Mouse (Mus musculus): ENCODE results near the gene Cela1. TPM values are rescaled to one million over a fixed set of nuclear protein-coding genes. Genes with fewer than 3 reads are reported as not detected.

Cela1 gene
- polyA plus RNA-seq, 1 experiment from 2014 or later, result 1.2 TPM

DNA sequence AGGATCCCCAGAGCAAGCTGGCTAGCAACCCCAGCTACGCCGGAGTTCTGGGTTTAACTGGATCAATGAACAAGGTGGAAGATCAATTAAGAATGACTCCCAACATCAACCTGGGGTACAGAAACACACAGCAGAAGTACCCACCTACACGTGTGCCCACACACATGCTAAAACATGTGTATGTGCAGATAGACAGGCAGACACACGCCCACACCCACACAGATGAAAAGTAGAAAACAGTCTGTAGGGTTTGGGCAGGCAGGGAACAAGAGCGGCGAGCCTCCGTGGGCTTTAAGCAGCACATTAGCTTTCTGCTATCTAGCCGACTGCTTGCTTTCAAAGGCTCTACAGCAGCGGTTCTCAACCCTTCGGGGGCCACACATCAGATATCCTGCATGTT is 13.4 kb upstream of the Cela1 start:
- Histone ChIP-seq H3K9me3 (no peaks in the 10 kb centered on the region), H3K4me1 (peaks cover 8% of the 10 kb centered on the region), H3K27ac (no peak overlapping the region), H3K36me3 (replicated peaks) (no peaks in the 10 kb centered on the region), H3K9ac (no peak overlapping the region), H3K4me3 (no peak overlapping the region), H3K4me2 (no peak overlapping the region), H3K27me3 (replicated peaks) (peaks cover 6% of the 10 kb centered on the region; the same call in 1 of the 2 replicates)
- 64% methylated on average over 10 of the region's 10 CpGs for WGBS
- no peak for ATAC-seq (replicated peaks)

DNA sequence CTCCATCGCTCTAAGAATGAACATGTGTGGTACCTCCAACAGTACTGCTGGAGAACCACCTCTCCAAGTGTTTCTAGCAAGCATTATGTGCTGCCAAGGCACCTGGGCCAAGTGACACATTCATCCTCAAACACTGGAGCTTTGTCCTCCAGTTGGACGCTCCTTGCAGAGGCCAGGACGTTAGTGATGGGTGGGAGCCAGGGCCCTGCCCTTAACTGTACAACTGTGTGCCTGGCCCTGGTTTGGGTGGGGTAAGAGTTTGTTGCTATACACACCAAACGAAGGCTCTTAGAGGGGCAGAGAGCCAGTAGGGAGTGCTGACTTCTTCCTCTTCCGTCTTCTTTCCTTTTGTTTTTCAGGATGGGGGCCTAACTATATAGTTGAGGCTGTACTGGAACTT is 12.7 kb upstream of the Cela1 start:
- no peaks in the 10 kb centered on the region for H3K9me3 ChIP-seq
- H3K4me1 ChIP-seq, result peaks cover 8% of the 10 kb centered on the region
- no peak overlapping the region for H3K4me2 ChIP-seq
- H3K27me3 ChIP-seq (replicated peaks), result peaks cover 6% of the 10 kb centered on the region; the same call in 1 of the 2 replicates
- 84% methylated on average over 5 of the region's 5 CpGs for WGBS
- no peak overlapping the region for H3K27ac ChIP-seq
- no peak for ATAC-seq (replicated peaks)
- H3K4me3 ChIP-seq, result no peak overlapping the region
- H3K9ac ChIP-seq, result no peak overlapping the region
- no peaks in the 10 kb centered on the region for H3K36me3 ChIP-seq (replicated peaks)

DNA sequence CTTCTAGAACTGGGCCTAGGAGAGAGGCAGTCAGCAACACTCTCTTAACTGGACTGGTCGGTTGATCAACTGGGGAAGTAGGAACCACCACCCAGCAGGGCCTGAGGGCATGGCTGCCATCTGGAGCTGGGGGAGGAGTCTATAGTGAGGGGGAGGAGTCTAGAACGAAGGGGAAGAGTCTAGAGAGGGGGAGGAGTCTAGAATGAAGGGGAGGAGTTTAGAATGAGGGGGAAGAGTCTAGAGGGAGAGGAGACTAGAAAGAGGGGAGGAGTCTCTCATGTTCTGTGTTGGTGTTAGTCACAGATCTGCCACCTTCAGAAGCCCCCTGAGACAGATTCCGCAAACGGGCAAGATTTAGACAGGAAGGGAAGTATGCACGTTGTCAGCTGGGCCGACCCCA is 11.7 kb upstream of the Cela1 start:
- peaks cover 8% of the 10 kb centered on the region for H3K4me1 ChIP-seq
- H3K9ac ChIP-seq, result no peak overlapping the region
- ATAC-seq (replicated peaks), result no peak
- H3K27me3 ChIP-seq (replicated peaks), result peaks cover 5% of the 10 kb centered on the region; the same call in 1 of the 2 replicates
- H3K36me3 ChIP-seq (replicated peaks), result no peaks in the 10 kb centered on the region
- WGBS, result 76% methylated on average over 6 of the region's 6 CpGs
- no peak overlapping the region for H3K27ac ChIP-seq
- no peak overlapping the region for H3K4me2 ChIP-seq
- H3K4me3 ChIP-seq, result no peak overlapping the region
- no peaks in the 10 kb centered on the region for H3K9me3 ChIP-seq

DNA sequence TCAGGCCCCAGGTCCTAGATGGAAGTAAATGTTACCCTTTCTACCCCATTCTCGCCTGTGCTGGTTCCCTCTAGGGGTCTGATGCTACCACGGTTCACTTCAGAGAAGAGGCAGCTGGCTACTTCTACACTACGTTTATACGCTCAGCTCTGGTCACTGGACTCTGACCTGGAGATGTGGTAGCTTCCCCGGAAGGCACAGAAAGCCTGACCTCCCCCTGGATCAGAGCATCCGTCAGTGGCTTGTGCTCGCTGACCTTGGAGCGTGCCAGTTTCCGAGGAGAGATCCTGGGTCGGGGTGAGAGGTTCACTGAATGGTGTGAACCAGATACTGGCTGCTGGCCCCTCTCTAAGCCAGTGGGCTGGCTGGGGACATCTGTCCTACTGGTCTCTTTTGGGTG is 10.4 kb upstream of the Cela1 start:
- no peak overlapping the region for H3K27ac ChIP-seq
- H3K4me2 ChIP-seq, result no peak overlapping the region
- no peaks in the 10 kb centered on the region for H3K9me3 ChIP-seq
- WGBS, result 85% methylated on average over 10 of the region's 10 CpGs
- no peak for ATAC-seq (replicated peaks)
- H3K36me3 ChIP-seq (replicated peaks), result no peaks in the 10 kb centered on the region
- no peaks in the 10 kb centered on the region for H3K27me3 ChIP-seq (replicated peaks)
- no peak overlapping the region for H3K4me3 ChIP-seq
- H3K4me1 ChIP-seq, result no peaks in the 10 kb centered on the region
- H3K9ac ChIP-seq, result no peak overlapping the region

DNA sequence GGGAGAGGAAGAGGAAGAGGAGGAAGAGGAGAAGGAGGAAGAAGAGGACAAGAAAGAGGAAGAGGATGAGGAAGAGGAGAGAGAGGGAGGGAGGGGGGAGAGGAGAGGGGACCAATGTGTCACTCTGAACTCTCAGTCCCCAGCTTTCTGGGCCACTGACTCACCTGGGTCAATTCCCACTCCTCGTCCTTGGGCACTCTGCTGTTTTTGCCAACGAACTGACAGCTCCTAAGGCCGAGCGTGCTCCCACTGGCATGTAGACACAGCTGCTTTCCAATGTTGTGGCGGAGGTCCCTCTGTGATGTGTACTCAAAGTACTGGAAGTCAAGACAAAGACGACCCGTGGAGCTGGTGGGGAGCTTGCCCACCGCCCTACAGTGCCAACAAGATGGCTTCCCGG is 6.7 kb upstream of the Cela1 start:
- Histone ChIP-seq H3K9ac (no peak overlapping the region), H3K9me3 (no peaks in the 10 kb centered on the region), H3K36me3 (replicated peaks) (no peaks in the 10 kb centered on the region), H3K27me3 (replicated peaks) (no peaks in the 10 kb centered on the region), H3K4me3 (no peak overlapping the region), H3K27ac (no peak overlapping the region), H3K4me2 (no peak overlapping the region), H3K4me1 (no peaks in the 10 kb centered on the region)
- 88% methylated on average over 9 of the region's 9 CpGs for WGBS
- ATAC-seq (replicated peaks), result no peak

DNA sequence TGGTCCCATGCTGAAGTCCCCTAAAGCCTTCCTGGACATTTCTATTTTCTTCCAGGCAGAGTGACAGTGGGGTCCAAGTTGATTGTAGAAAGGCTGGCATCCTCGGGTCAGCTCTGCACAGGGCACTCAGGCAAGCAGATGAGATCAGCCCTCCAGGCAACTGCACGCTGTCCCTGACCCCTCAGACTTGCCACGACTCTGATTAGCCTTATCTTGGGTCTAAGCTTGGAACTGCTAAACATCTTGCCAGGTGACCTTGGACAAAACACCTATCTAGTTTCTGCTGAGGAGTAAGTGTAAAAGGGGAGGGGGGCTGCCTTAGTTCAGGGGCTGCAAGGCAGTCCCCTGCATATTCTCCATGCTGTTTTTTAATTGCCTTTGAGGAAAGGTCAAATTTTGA is 4.3 kb upstream of the Cela1 start:
- 83% methylated on average over 3 of the region's 3 CpGs for WGBS
- Histone ChIP-seq H3K36me3 (replicated peaks) (no peaks in the 10 kb centered on the region), H3K4me2 (no peak overlapping the region), H3K27ac (no peak overlapping the region), H3K9me3 (no peaks in the 10 kb centered on the region), H3K4me3 (no peak overlapping the region), H3K27me3 (replicated peaks) (no peaks in the 10 kb centered on the region), H3K4me1 (no peaks in the 10 kb centered on the region), H3K9ac (no peak overlapping the region)
- no peak for ATAC-seq (replicated peaks)

DNA sequence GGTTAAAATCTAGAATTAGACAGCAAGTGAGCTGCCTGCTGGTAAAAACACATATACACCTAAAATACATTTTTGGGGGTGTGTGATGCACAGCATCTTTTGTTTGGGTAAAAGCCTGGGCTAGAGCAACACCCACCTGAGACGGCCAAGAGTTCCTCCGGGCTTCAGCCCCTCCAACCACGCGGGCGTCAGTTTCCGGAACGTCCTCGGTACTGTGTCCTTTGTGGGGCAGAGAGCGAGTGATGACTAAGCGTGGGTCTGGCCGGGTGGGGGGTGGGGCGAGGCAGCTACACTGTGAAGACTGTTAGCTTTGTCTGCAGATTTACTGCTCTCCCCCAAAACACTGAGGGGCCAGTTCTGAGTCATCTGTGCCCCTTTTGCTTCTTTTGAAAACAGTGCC is 732 bp downstream of the Cela1 start:
- Histone ChIP-seq H3K4me3 (no peak overlapping the region), H3K9ac (no peak overlapping the region), H3K36me3 (replicated peaks) (no peaks in the 10 kb centered on the region), H3K27ac (no peak overlapping the region), H3K4me1 (no peaks in the 10 kb centered on the region), H3K27me3 (replicated peaks) (0 out of 2 replicates have a peak, but pooled peaks cover 2% of the 10 kb centered on the region), H3K4me2 (no peak overlapping the region), H3K9me3 (no peaks in the 10 kb centered on the region)
- ATAC-seq (replicated peaks), result no peak
- WGBS, result 69% methylated on average over 12 of the region's 12 CpGs

DNA sequence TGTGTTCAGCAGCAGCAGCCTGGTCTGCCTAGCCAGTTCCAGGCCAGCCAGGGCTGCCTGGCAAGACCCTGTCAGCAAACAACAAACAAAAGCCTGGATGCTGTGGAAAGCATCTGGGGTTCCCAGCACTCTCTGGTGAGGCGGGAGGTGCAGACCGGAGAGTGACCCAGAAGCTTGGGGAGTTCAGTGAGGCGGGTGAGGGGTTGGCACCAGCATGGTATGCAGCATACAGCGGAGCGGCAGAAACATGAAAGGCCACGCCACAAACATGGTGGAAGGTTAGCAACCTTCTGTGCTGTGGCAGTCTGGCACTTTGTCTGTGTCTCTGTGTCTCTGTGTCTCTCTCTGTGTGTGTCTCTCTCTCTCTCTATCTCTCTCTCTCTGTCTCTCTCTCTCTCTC is 1.3 kb downstream of the Cela1 start:
- 77% methylated on average over 6 of the region's 6 CpGs for WGBS
- Histone ChIP-seq H3K4me2 (no peak overlapping the region), H3K4me1 (no peaks in the 10 kb centered on the region), H3K27ac (no peak overlapping the region), H3K27me3 (replicated peaks) (0 out of 2 replicates have a peak, but pooled peaks cover 2% of the 10 kb centered on the region), H3K4me3 (no peak overlapping the region), H3K9ac (no peak overlapping the region), H3K36me3 (replicated peaks) (no peaks in the 10 kb centered on the region), H3K9me3 (no peaks in the 10 kb centered on the region)
- ATAC-seq (replicated peaks), result no peak

DNA sequence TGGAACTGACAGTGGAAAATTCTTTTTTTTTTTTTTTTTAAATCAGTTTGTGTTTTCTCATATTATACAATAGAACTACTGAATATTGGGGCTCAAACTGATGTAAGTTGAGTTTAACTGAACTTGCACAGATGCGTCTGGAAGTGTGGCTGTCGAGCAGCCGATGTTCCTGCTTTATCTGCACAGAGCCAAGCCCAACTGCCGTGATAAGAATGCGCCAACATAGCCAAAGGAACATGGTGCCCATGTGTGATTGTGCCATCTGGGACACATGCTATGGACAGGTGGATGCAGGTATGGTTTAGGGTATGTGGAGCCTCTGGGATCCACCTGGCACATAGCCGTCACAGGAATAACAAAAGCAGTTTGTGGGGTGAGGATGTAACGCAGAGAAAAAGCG is 1.9 kb downstream of the Cela1 start:
- H3K9ac ChIP-seq, result no peak overlapping the region
- no peak overlapping the region for H3K4me3 ChIP-seq
- WGBS, result 91% methylated on average over 8 of the region's 8 CpGs
- no peak overlapping the region for H3K4me2 ChIP-seq
- no peaks in the 10 kb centered on the region for H3K36me3 ChIP-seq (replicated peaks)
- ATAC-seq (replicated peaks), result no peak
- no peak overlapping the region for H3K27ac ChIP-seq
- no peaks in the 10 kb centered on the region for H3K9me3 ChIP-seq
- no peaks in the 10 kb centered on the region for H3K4me1 ChIP-seq
- 0 out of 2 replicates have a peak, but pooled peaks cover 2% of the 10 kb centered on the region for H3K27me3 ChIP-seq (replicated peaks)

DNA sequence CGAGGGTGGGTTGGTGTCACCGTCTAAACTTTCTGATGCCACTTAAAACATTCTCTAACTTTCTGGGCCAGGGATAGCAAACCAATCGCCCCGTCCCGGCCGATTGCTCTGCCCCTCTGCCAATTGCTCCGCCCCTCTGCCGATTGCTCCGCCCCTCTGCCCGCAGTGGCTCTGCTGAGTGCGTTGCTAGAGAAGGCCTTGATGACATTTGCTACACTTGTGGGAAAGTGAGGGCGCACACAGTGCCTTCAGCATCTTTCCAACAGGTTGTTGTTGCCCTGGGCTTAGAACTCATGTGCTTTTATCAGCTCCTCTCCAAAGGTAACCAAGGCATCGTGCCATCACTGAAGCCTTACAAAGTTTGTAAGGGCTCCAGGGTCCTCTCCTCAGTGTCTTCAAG is 2.5 kb downstream of the Cela1 start:
- no peaks in the 10 kb centered on the region for H3K9me3 ChIP-seq
- H3K9ac ChIP-seq, result no peak overlapping the region
- H3K4me3 ChIP-seq, result no peak overlapping the region
- 26% methylated on average over 13 of the region's 13 CpGs for WGBS
- H3K27ac ChIP-seq, result no peak overlapping the region
- H3K4me1 ChIP-seq, result no peaks in the 10 kb centered on the region
- H3K36me3 ChIP-seq (replicated peaks), result no peaks in the 10 kb centered on the region
- 0 out of 2 replicates have a peak, but pooled peaks cover 2% of the 10 kb centered on the region for H3K27me3 ChIP-seq (replicated peaks)
- H3K4me2 ChIP-seq, result no peak overlapping the region
- ATAC-seq (replicated peaks), result no peak

DNA sequence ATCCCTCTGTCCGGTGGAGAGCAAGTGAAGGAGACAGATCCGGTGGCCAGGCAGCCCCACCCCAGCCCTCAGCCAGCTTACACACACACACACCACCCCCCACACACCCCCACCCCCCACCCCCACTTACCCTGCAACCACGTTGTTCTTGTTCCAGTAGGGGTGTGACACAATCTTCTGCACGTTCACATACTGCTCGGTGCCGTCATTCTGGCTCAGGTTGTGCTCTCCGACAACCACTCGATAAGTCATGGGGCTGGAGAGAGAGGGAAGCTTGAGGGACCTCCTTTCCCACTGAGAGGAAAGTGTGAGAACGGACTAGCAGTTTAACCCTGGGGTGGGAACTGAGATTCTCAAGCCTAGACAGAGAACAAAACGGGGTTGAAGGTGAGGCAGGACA is 3.3 kb downstream of the Cela1 start:
- Histone ChIP-seq H3K27me3 (replicated peaks) (0 out of 2 replicates have a peak, but pooled peaks cover 2% of the 10 kb centered on the region), H3K27ac (no peak overlapping the region), H3K4me3 (no peak overlapping the region), H3K9me3 (no peaks in the 10 kb centered on the region), H3K4me1 (no peaks in the 10 kb centered on the region), H3K4me2 (no peak overlapping the region), H3K9ac (no peak overlapping the region), H3K36me3 (replicated peaks) (no peaks in the 10 kb centered on the region)
- no peak for ATAC-seq (replicated peaks)
- WGBS, result 72% methylated on average over 10 of the region's 10 CpGs

DNA sequence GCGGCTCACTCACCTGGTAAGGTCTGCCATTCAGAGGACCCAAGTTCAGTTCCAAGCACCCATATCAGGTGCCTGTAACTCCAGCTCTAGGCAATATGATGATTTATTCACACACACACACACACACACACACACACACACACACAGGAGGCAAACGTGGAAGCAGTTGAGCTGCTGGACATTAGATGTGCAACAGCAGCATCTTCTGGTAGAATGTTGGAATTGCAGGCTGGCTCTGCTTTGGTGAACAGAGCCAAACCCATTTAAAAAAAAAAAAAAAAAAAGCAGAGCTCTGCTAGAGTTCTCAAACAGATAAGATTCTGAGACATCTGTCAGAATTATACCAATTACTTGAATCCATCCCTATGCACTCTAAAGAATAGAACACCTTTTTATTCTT is 4.7 kb downstream of the Cela1 start:
- H3K9me3 ChIP-seq, result no peaks in the 10 kb centered on the region
- 48% methylated on average over 2 of the region's 2 CpGs for WGBS
- ATAC-seq (replicated peaks), result no peak
- no peak overlapping the region for H3K27ac ChIP-seq
- 0 out of 2 replicates have a peak, but pooled peaks cover 2% of the 10 kb centered on the region for H3K27me3 ChIP-seq (replicated peaks)
- H3K9ac ChIP-seq, result no peak overlapping the region
- no peak overlapping the region for H3K4me3 ChIP-seq
- H3K4me1 ChIP-seq, result no peaks in the 10 kb centered on the region
- H3K4me2 ChIP-seq, result no peak overlapping the region
- no peaks in the 10 kb centered on the region for H3K36me3 ChIP-seq (replicated peaks)

DNA sequence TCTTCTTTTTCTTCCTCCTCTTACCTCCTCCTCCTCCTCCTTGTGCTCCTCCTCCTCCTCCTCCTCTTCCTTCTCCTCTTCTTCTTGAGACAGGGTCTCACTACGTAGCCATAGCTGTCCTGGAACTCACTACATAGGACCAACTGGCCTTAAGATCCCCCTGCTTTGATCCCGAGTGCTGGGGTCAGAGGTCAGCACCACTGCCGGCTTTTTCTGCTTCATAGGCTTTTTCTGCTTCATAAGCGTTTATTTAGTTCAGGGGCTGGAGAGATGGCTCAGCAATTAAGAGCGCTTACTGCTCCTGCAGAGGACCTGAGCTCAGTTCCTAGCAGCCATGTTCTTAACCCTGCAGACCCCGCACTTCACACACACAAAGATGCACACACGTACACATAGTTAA is 6.0 kb downstream of the Cela1 start:
- no peaks in the 10 kb centered on the region for H3K9me3 ChIP-seq
- no peak overlapping the region for H3K27ac ChIP-seq
- WGBS, result 30% methylated on average over 7 of the region's 7 CpGs
- no peak for ATAC-seq (replicated peaks)
- H3K36me3 ChIP-seq (replicated peaks), result no peaks in the 10 kb centered on the region
- H3K4me1 ChIP-seq, result no peaks in the 10 kb centered on the region
- H3K4me3 ChIP-seq, result no peak overlapping the region
- H3K4me2 ChIP-seq, result no peak overlapping the region
- 0 out of 2 replicates have a peak, but pooled peaks cover 2% of the 10 kb centered on the region for H3K27me3 ChIP-seq (replicated peaks)
- no peak overlapping the region for H3K9ac ChIP-seq

Measured in midbrain, embryonic 15.5 days (tissue).